Mouse (Mus musculus) adrenal gland, postnatal 25 days (tissue): Measurements from ENCODE around the gene Mcpt2. TPM values are rescaled to one million over a fixed set of nuclear protein-coding genes. Genes with fewer than 3 reads are reported as not detected.
"Not testable (repeated sequence)": the region's sequence is repeated elsewhere in the genome, so short reads cannot be mapped to it uniquely, and the experiment has no call there.

Experiments
- DNase-seq: peaks from one replicate; pipeline ENCODE4 v3.0.0; 2021; ENCODE audit warnings: mixed read lengths
- long read RNA-seq: library from polyadenylated mRNA; stranded (forward); transcript quantifications from one replicate; pipeline ENCODE4 v2.0.0, GENCODE M21; 2021
- microRNA-seq, 2 experiments: library from miRNA; unstranded; fragments of <30 nt; microRNA quantifications; one replicate each; pipeline ENCODE4 v1.2.0; 2021
- total RNA-seq: library from RNA; stranded (reverse); gene quantifications from 2 replicates; pipeline ENCODE4 v1.2.3, GENCODE M21; 2021

Gene Mcpt2
- total RNA-seq = not detected in 2 replicates
- long read RNA-seq = 0 reads

GRCm38 (mm10) chr14:56041792-56042191, at the start of gene Mcpt2:
Mcpt2 (plus strand) TSS chr14:56042041.
- DNase-seq = not testable (repeated sequence)

- no peak for DNase-seq
Observed at GRCm38 (mm10) chr14:56013147-56013546, 28.7 kb upstream of the Mcpt2 start.

GRCm38 (mm10) chr14:56013924-56014323, 27.9 kb upstream of the Mcpt2 start:
- no peak for DNase-seq

GRCm38 (mm10) chr14:56017671-56018070, 24.2 kb upstream of the Mcpt2 start, which contains the start of gene Mcpt1:
Mcpt1 (plus strand) TSS chr14:56017971.
- DNase-seq = not testable (repeated sequence)

GRCm38 (mm10) chr14:56019446-56019845, 22.4 kb upstream of the Mcpt2 start:
- DNase-seq = no peak

GRCm38 (mm10) chr14:56021305-56021704, 20.5 kb upstream of the Mcpt2 start:
- DNase-seq = not testable (repeated sequence)

- DNase-seq = not testable (repeated sequence)
Observed at GRCm38 (mm10) chr14:56030395-56030794, 11.4 kb upstream of the Mcpt2 start, which contains the start of gene Mcpt9. Mcpt9 (minus strand) TSS chr14:56030495.

- no peak for DNase-seq
Observed at GRCm38 (mm10) chr14:56034433-56034832, 7.4 kb upstream of the Mcpt2 start.

- no peak for DNase-seq
Observed at GRCm38 (mm10) chr14:56055408-56055807, 13.6 kb downstream of the Mcpt2 start.

- no peak for DNase-seq
Observed at GRCm38 (mm10) chr14:56057722-56058121, 15.9 kb downstream of the Mcpt2 start.

GRCm38 (mm10) chr14:56062213-56062612, 20.4 kb downstream of the Mcpt2 start, which contains the start of gene Mcpt4:
Mcpt4 (minus strand) TSS chr14:56062313.
- not testable (repeated sequence) for DNase-seq

- DNase-seq = no peak
Observed at GRCm38 (mm10) chr14:56082016-56082415, 40.2 kb downstream of the Mcpt2 start.

- DNase-seq = no peak
Observed at GRCm38 (mm10) chr14:56085167-56085566, 43.3 kb downstream of the Mcpt2 start, which contains the start of gene Mcpt8. Mcpt8 (minus strand) TSS chr14:56085273.

- DNase-seq = no peak
Observed at GRCm38 (mm10) chr14:56086711-56087110, 44.9 kb downstream of the Mcpt2 start.

GRCm38 (mm10) chr14:56093353-56093752, 51.5 kb downstream of the Mcpt2 start:
- no peak for DNase-seq

Small RNAs within 50 kb of the gene (microRNA-seq; reads per million reads assigned to microRNA genes)
- 0 reads per million in 2 experiments for gene Mir6949

Other genes starting within 250 kb of the Mcpt2 start
- 19.9 and 30.5 TPM in 2 replicates for gene Nfatc4, start 218.9 kb upstream of the Mcpt2 start, total RNA-seq
- 10.7 and 13.5 TPM in 2 replicates for gene Nynrin, start 188.0 kb upstream of the Mcpt2 start, total RNA-seq
- 0.15 and 0.24 TPM in 2 replicates for gene Cbln3, start 157.6 kb upstream of the Mcpt2 start, total RNA-seq
- gene Khnyn, start 157.1 kb upstream of the Mcpt2 start, total RNA-seq = 21.6 and 25.5 TPM in 2 replicates
- 58.1 and 62.6 TPM in 2 replicates for gene Sdr39u1, start 141.7 kb upstream of the Mcpt2 start, total RNA-seq
- gene Cma1, start 97.4 kb upstream of the Mcpt2 start, total RNA-seq = 0.49 and 1.2 TPM in 2 replicates
- not detected in 2 replicates for gene Cma2, start 91.1 kb upstream of the Mcpt2 start, total RNA-seq
- gene Mcpt1, start 24.1 kb upstream of the Mcpt2 start, total RNA-seq = not detected in 2 replicates
- gene Mcpt9, start 11.5 kb upstream of the Mcpt2 start, total RNA-seq = not detected in 2 replicates
- 0.97 and 1.1 TPM in 2 replicates for gene Mcpt4, start 20.3 kb downstream of the Mcpt2 start, total RNA-seq
- not detected in 2 replicates for gene Mcpt8, start 43.2 kb downstream of the Mcpt2 start, total RNA-seq
- not detected in 2 replicates for gene Ctsg, start 60.5 kb downstream of the Mcpt2 start, total RNA-seq
- gene Gzme, start 78.6 kb downstream of the Mcpt2 start, total RNA-seq = not detected in 2 replicates
- gene Gzmd, start 90.6 kb downstream of the Mcpt2 start, total RNA-seq = not detected in 2 replicates
- gene Gzmg, start 117.5 kb downstream of the Mcpt2 start, total RNA-seq = not detected in 2 replicates
- not detected in 2 replicates for gene Gzmn, start 132.6 kb downstream of the Mcpt2 start, total RNA-seq
- gene Gzmf, start 169.4 kb downstream of the Mcpt2 start, total RNA-seq = not detected in 2 replicates
- gene Gzmc, start 192.6 kb downstream of the Mcpt2 start, total RNA-seq = not detected in 2 replicates
- gene Gzmb, start 220.2 kb downstream of the Mcpt2 start, total RNA-seq = not detected in 2 replicates